Comparison of ENCODE assay signal across 9 mouse cellular contexts in the genomic region with DNA sequence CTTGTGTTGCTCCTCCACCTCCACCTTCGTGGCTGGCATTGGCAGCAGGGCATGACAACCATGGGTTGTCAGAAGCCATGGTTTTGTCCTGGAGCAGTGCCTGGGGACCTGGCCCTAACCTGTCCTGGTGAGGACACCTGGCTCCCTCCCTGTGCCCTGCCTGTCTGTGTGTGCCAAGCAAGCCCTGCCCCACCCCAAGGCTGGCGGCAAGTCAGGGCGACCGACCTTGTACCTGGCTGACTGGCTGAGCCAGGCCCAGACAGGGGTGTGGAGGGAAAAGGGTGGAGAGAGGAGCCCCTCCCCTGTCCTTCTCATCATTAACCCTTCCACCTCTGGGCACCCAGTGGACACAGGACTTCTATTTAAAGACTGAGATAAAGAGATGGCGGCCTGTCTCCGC. TPM values are rescaled to one million over a fixed set of nuclear protein-coding genes. Genes with fewer than 3 reads are reported as not detected.
DNase-seq lines count a peak whose midpoint lies in the region; ATAC-seq lines count a peak whose summit lies in the region.
"Had no signal": no experiment of that assay in that cellular context is flagged by ENCODE, and none has a peak within 500 bp of the region (broad histone marks: within the 10 kb centered on the region; RNA-seq: fewer than 3 reads in every experiment).

No protein-coding gene starts in this region.

- ATAC-seq in hindbrain, embryonic 14.5 days (ENCODE audit: low FRiP score): no peak
- ATAC-seq: liver, embryonic 12.5 days had no signal

- H3K36me3 ChIP-seq in hindbrain, embryonic 10.5 days: peaks cover 8% of the 10 kb centered on the region
- peaks cover 6% of the 10 kb centered on the region for H3K36me3 ChIP-seq in hindbrain, embryonic 14.5 days (replicated peaks; ENCODE audit: control insufficient read depth, insufficient read depth)

- peaks cover 42% of the 10 kb centered on the region for H3K4me1 ChIP-seq in hindbrain, embryonic 10.5 days (replicated peaks)
- peaks cover 23% of the 10 kb centered on the region for H3K4me1 ChIP-seq in hindbrain, embryonic 14.5 days (replicated peaks; ENCODE audit: control insufficient read depth, insufficient read depth, low read length)

- H3K4me3 ChIP-seq in hindbrain, embryonic 10.5 days: no peak overlapping the region
- H3K4me3 ChIP-seq in hindbrain, embryonic 14.5 days (replicated peaks; ENCODE audit: low read length): no peak overlapping the region
- H3K4me3 ChIP-seq: liver, embryonic 12.5 days had no signal

- H3K9ac ChIP-seq in hindbrain, embryonic 14.5 days: no peak overlapping the region
- H3K9ac ChIP-seq: liver, embryonic 12.5 days had no signal

- no peak for DNase-seq in hindbrain, embryonic 10.5 days (ENCODE audit: low spot score)
- DNase-seq in hindbrain, embryonic 14.5 days (ENCODE audit: low spot score): no peak
- peak; percentile 65 to 87 for DNase-seq in urinary bladder, adult 18-20 months (ENCODE audit: low spot score in 2 of 2)
- DNase-seq in urinary bladder, postnatal 10 days (ENCODE audit: low spot score): no peak
- DNase-seq in kidney, postnatal 25 days: peak; percentile 45 to 75
- no peak for DNase-seq in gastrocnemius, postnatal 4 days (ENCODE audit: low spot score in 2 of 2)
- DNase-seq in thymus, postnatal 14 days: no peak

- H3K27ac ChIP-seq in hindbrain, embryonic 10.5 days: 0 out of 2 replicates have a peak overlapping the region, but pooled peaks have one; percentile 16
- no peak overlapping the region for H3K27ac ChIP-seq in hindbrain, embryonic 14.5 days
- H3K27ac ChIP-seq: kidney, postnatal 0 days; liver, embryonic 12.5 days had no signal

- no peaks in the 10 kb centered on the region for H3K9me3 ChIP-seq in hindbrain, embryonic 10.5 days
- H3K9me3 ChIP-seq in hindbrain, embryonic 14.5 days (ENCODE audit: control insufficient read depth, low read length): no peaks in the 10 kb centered on the region
- H3K9me3 ChIP-seq: liver, embryonic 12.5 days had no signal

- H3K4me2 ChIP-seq in hindbrain, embryonic 14.5 days (replicated peaks): no peak overlapping the region
- H3K4me2 ChIP-seq: liver, embryonic 12.5 days had no signal

- 54% methylated on average over 6 of the region's 6 CpGs for WGBS in hindbrain, embryonic 10.5 days
- 50% methylated on average over 6 of the region's 6 CpGs for WGBS in hindbrain, embryonic 14.5 days

- H3K27me3 ChIP-seq in hindbrain, embryonic 10.5 days (ENCODE audit: insufficient read depth, poor library complexity, severe bottlenecking): peaks cover 50% of the 10 kb centered on the region
- H3K27me3 ChIP-seq in hindbrain, embryonic 14.5 days (ENCODE audit: control insufficient read depth, insufficient read depth, low read length): no peaks in the 10 kb centered on the region; the same call in 1 of the 2 replicates

RNA-seq across cellular contexts. Expression of a gene that starts 2.8 kb away (rescaled TPM):
- 1.1 and 2.2 TPM in 2 replicates for polyA plus RNA-seq in hindbrain, embryonic 10.5 days (2016; fragmentation: Nextera tagmentation; extraction: Ambion mirVana)
- polyA plus RNA-seq in hindbrain, embryonic 14.5 days (2014; fragmentation: Nextera tagmentation; extraction: Ambion mirVana): 12.0 and 12.9 TPM in 2 replicates
- 1 to 10 TPM; 3.4 to 4.3 TPM for total RNA-seq in gastrocnemius, postnatal 4 days (2021)

RNA-seq across cellular contexts. Expression of a gene that starts 24.0 kb away (rescaled TPM):
- 4.6 and 4.7 TPM in 2 replicates for polyA plus RNA-seq in hindbrain, embryonic 10.5 days (2016; fragmentation: Nextera tagmentation; extraction: Ambion mirVana)
- 4.7 and 4.8 TPM in 2 replicates for polyA plus RNA-seq in hindbrain, embryonic 14.5 days (2014; fragmentation: Nextera tagmentation; extraction: Ambion mirVana)
- total RNA-seq in gastrocnemius, postnatal 4 days (2021): 10 to 100 TPM in 1 of 2 experiments, 1 to 10 TPM in 1; 8.3 to 11.0 TPM

RNA-seq across cellular contexts. Expression of a gene that starts 34.7 kb away (rescaled TPM):
- 49.5 and 55.9 TPM in 2 replicates for polyA plus RNA-seq in hindbrain, embryonic 10.5 days (2016; fragmentation: Nextera tagmentation; extraction: Ambion mirVana)
- polyA plus RNA-seq in hindbrain, embryonic 14.5 days (2014; fragmentation: Nextera tagmentation; extraction: Ambion mirVana): 49.3 and 57.4 TPM in 2 replicates
- 10 to 100 TPM; 28.3 to 31.6 TPM for total RNA-seq in gastrocnemius, postnatal 4 days (2021)

RNA-seq across cellular contexts. Expression of a gene that starts 44.1 kb away (rescaled TPM):
- 24.4 and 25.2 TPM in 2 replicates for polyA plus RNA-seq in hindbrain, embryonic 10.5 days (2016; fragmentation: Nextera tagmentation; extraction: Ambion mirVana)
- 23.6 and 24.1 TPM in 2 replicates for polyA plus RNA-seq in hindbrain, embryonic 14.5 days (2014; fragmentation: Nextera tagmentation; extraction: Ambion mirVana)
- 10 to 100 TPM; 79.3 to 83.9 TPM for total RNA-seq in gastrocnemius, postnatal 4 days (2021)

Comparison
In these comparisons a context has a peak if more than half of its experiments do, and no peak if none do; other contexts are left out.
1. DNase-seq: peak in urinary bladder, adult 18-20 months (2 of 2) and kidney, postnatal 25 days (2 of 2); none in hindbrain, embryonic 10.5 days (single experiment), hindbrain, embryonic 14.5 days (single experiment), urinary bladder, postnatal 10 days (single experiment), gastrocnemius, postnatal 4 days (0 of 2) and thymus, postnatal 14 days (single experiment).